In genomic region chr1:192092879-192093660, GRCm38 (mm10) we compare ENCODE assay signal across 8 mouse cellular contexts. TPM values are rescaled to one million over a fixed set of nuclear protein-coding genes. Genes with fewer than 3 reads are reported as not detected.
DNase-seq lines count a peak whose midpoint lies in the region; ATAC-seq and TF ChIP-seq lines count a peak whose summit lies in the region.

No protein-coding gene starts in this region.

- intact Hi-C loops in left cerebral cortex, postnatal 4 days (cut with DNase I), result loop anchor here (2.0 kb wide), 2 partner anchors 128 to 258 kb away; no protein-coding TSS in a partner anchor

- 0 out of 2 replicates have a peak, but pooled peaks cover 3% of the 10 kb centered on the region for H3K36me3 ChIP-seq in embryonic facial prominence, embryonic 10.5 days (replicated peaks)
- no peaks in the 10 kb centered on the region; the same call in 1 of the 2 replicates for H3K36me3 ChIP-seq in intestine, postnatal 0 days (ENCODE audit: control insufficient read depth, insufficient read depth)
- no peaks in the 10 kb centered on the region for H3K36me3 ChIP-seq in midbrain, embryonic 11.5 days (ENCODE audit: control insufficient read depth, insufficient read depth, low read length)
- H3K36me3 ChIP-seq in small intestine, adult 2 months (ENCODE audit: control insufficient read depth, insufficient read depth, low read length), result peaks cover 2% of the 10 kb centered on the region

- peak overlapping the region; percentile 68 for H3K4me3 ChIP-seq in embryonic facial prominence, embryonic 10.5 days
- H3K4me3 ChIP-seq in intestine, postnatal 0 days (ENCODE audit: low read depth, low read length), result peak overlapping the region; percentile 78
- peak overlapping the region; percentile 39 for H3K4me3 ChIP-seq in midbrain, embryonic 11.5 days (ENCODE audit: low read depth, low read length)
- H3K4me3 ChIP-seq in small intestine, adult 2 months (ENCODE audit: low read depth, low read length), result peak overlapping the region; percentile 82

- peak overlapping the region; percentile 81 for H3K9ac ChIP-seq in intestine, postnatal 0 days (ENCODE audit: low read depth, low read length)
- H3K9ac ChIP-seq in midbrain, embryonic 11.5 days (ENCODE audit: low read length), result no peak overlapping the region

- H3K9me3 ChIP-seq in embryonic facial prominence, embryonic 10.5 days, result no peaks in the 10 kb centered on the region
- no peaks in the 10 kb centered on the region for H3K9me3 ChIP-seq in intestine, postnatal 0 days (ENCODE audit: control insufficient read depth)
- H3K9me3 ChIP-seq in midbrain, embryonic 11.5 days (ENCODE audit: control insufficient read depth, low read length), result no peaks in the 10 kb centered on the region

- WGBS in embryonic facial prominence, embryonic 10.5 days, result 31% methylated on average over 16 of the region's 16 CpGs
- WGBS in intestine, postnatal 0 days, result 30% methylated on average over 16 of the region's 16 CpGs
- WGBS in midbrain, embryonic 11.5 days, result 31% methylated on average over 16 of the region's 16 CpGs
- WGBS in small intestine, adult 2 months, result 31% methylated on average over 16 of the region's 16 CpGs

- peaks cover 33% of the 10 kb centered on the region for H3K27me3 ChIP-seq in embryonic facial prominence, embryonic 10.5 days (replicated peaks; ENCODE audit: low read depth, poor library complexity, severe bottlenecking)
- H3K27me3 ChIP-seq in intestine, postnatal 0 days (replicated peaks; ENCODE audit: control insufficient read depth, insufficient read depth, low read length), result no peaks in the 10 kb centered on the region
- peaks cover 18% of the 10 kb centered on the region for H3K27me3 ChIP-seq in midbrain, embryonic 11.5 days (ENCODE audit: control insufficient read depth, insufficient read depth, low read length)
- no peaks in the 10 kb centered on the region for H3K27me3 ChIP-seq in small intestine, adult 2 months (ENCODE audit: control insufficient read depth, insufficient read depth, low read length)

- H3K27ac ChIP-seq in embryonic facial prominence, embryonic 10.5 days (replicated peaks), result no peak overlapping the region
- H3K27ac ChIP-seq in intestine, postnatal 0 days (ENCODE audit: low read depth, low read length), result peak overlapping the region; percentile 92
- H3K27ac ChIP-seq in midbrain, embryonic 11.5 days (ENCODE audit: low read depth, low read length), result no peak overlapping the region
- H3K27ac ChIP-seq in small intestine, adult 2 months (ENCODE audit: insufficient read depth, low read depth, low read length), result peak overlapping the region; percentile 47; the same call in 1 of the 2 replicates

- TF ChIP-seq CTCF in intestine, postnatal 0 days (IDR thresholded peaks at IDR 0.05; ENCODE audit: low read depth), result peak; percentile 97
- TF ChIP-seq CTCF in small intestine, adult 2 months (IDR thresholded peaks at IDR 0.05; ENCODE audit: extremely low read depth, insufficient read length, insufficient replicate concordance, low read depth, low read length), result peak; percentile 86; the same call in 1 of the 2 replicates

- TF ChIP-seq POLR2A in small intestine, adult 2 months (IDR thresholded peaks at IDR 0.05; ENCODE audit: low read depth, low read length), result no peak

- H3K4me1 ChIP-seq in embryonic facial prominence, embryonic 10.5 days, result peaks cover 18% of the 10 kb centered on the region
- 0 out of 2 replicates have a peak, but pooled peaks cover 4% of the 10 kb centered on the region for H3K4me1 ChIP-seq in intestine, postnatal 0 days (replicated peaks; ENCODE audit: control insufficient read depth, insufficient read depth, low read length)
- peaks cover 3% of the 10 kb centered on the region; the same call in 1 of the 2 replicates for H3K4me1 ChIP-seq in midbrain, embryonic 11.5 days (ENCODE audit: control insufficient read depth, insufficient read depth, low read length)
- H3K4me1 ChIP-seq in small intestine, adult 2 months (ENCODE audit: control insufficient read depth, insufficient read depth, insufficient read length, low read length), result peaks cover 6% of the 10 kb centered on the region

- DNase-seq in 3T3-L1 (ENCODE audit: low read depth, low spot score), result peak; percentile 96
- peak; percentile 88 for DNase-seq in adrenal gland, postnatal 14 days
- peak; percentile 77 for DNase-seq in embryonic facial prominence, embryonic 10.5 days (ENCODE audit: low spot score)
- DNase-seq in gonadal fat pad, adult 2 months (ENCODE audit: low read depth), result peak; percentile 45
- DNase-seq in left cerebral cortex, postnatal 4 days, result peak; percentile 87
- DNase-seq in midbrain, embryonic 11.5 days (ENCODE audit: low spot score, missing footprints), result peak; percentile 98

- H3K4me2 ChIP-seq in intestine, postnatal 0 days (replicated peaks; ENCODE audit: low read depth), result peak overlapping the region; percentile 88
- H3K4me2 ChIP-seq in midbrain, embryonic 11.5 days, result peak overlapping the region; percentile 57

- peak; percentile 77 for ATAC-seq in intestine, postnatal 0 days
- ATAC-seq in midbrain, embryonic 11.5 days (ENCODE audit: low FRiP score), result peak; percentile 86

RNA-seq across cellular contexts. Expression of gene Traf5, which starts 0.7 kb away (rescaled TPM):
- 6.9 and 13.4 TPM in 2 replicates for total RNA-seq in adrenal gland, postnatal 14 days (2021)
- polyA plus RNA-seq in embryonic facial prominence, embryonic 10.5 days (2016; fragmentation: Nextera tagmentation; extraction: Ambion mirVana), result 3.1 and 4.5 TPM in 2 replicates
- 13.4 and 14.0 TPM in 2 replicates for polyA plus RNA-seq in gonadal fat pad, adult 2 months (2012; rRNA removed)
- polyA plus RNA-seq in intestine, postnatal 0 days (2015; fragmentation: Nextera tagmentation; extraction: Ambion mirVana), result 10.3 and 10.4 TPM in 2 replicates
- total RNA-seq in left cerebral cortex, postnatal 4 days (2021), result 1 to 10 TPM; 3.4 to 4.6 TPM
- 2.5 and 4.1 TPM in 2 replicates for polyA plus RNA-seq in midbrain, embryonic 11.5 days (2014; fragmentation: Nextera tagmentation; extraction: Ambion mirVana)
- 5.0 and 9.7 TPM in 2 replicates for polyA plus RNA-seq in small intestine, adult 2 months (2012; rRNA removed)

RNA-seq across cellular contexts. Expression of gene Rcor3, which starts 44.8 kb away (rescaled TPM):
- total RNA-seq in adrenal gland, postnatal 14 days (2021), result 26.9 and 32.8 TPM in 2 replicates
- polyA plus RNA-seq in embryonic facial prominence, embryonic 10.5 days (2016; fragmentation: Nextera tagmentation; extraction: Ambion mirVana), result 14.5 and 15.0 TPM in 2 replicates
- 34.3 and 37.5 TPM in 2 replicates for polyA plus RNA-seq in gonadal fat pad, adult 2 months (2012; rRNA removed)
- polyA plus RNA-seq in intestine, postnatal 0 days (2015; fragmentation: Nextera tagmentation; extraction: Ambion mirVana), result 16.8 and 17.9 TPM in 2 replicates
- total RNA-seq in left cerebral cortex, postnatal 4 days (2021), result 10 to 100 TPM; 58.1 to 69.2 TPM
- polyA plus RNA-seq in midbrain, embryonic 11.5 days (2014; fragmentation: Nextera tagmentation; extraction: Ambion mirVana), result 18.3 and 21.5 TPM in 2 replicates
- polyA plus RNA-seq in small intestine, adult 2 months (2012; rRNA removed), result 19.9 and 38.0 TPM in 2 replicates

Comparison
In these comparisons a context has a peak if more than half of its experiments do, and no peak if none do; other contexts are left out.
1. DNase-seq: peak in every context shown above with its lines; median percentile 98 in midbrain, embryonic 11.5 days; 96 in 3T3-L1; 88 in adrenal gland, postnatal 14 days; 87 in left cerebral cortex, postnatal 4 days; 77 in embryonic facial prominence, embryonic 10.5 days; 45 in gonadal fat pad, adult 2 months.
2. H3K27ac ChIP-seq: peak in intestine, postnatal 0 days (single experiment) and small intestine, adult 2 months (single experiment); none in embryonic facial prominence, embryonic 10.5 days (single experiment) and midbrain, embryonic 11.5 days (single experiment).
3. Peak in every context shown above with its lines, with median percentiles within 50 percentile points of each other: H3K4me3 ChIP-seq.